Mouse (Mus musculus) limb, embryonic 10.5 days (tissue): ENCODE results near the gene Sit1. TPM values are rescaled to one million over a fixed set of nuclear protein-coding genes. Genes with fewer than 3 reads are reported as not detected.

Source experiments
- DNase-seq: peaks from one replicate; pipeline ENCODE4 v3.0.0-alpha.2; 2017; ENCODE audit warnings: low spot score
- H3K27ac ChIP-seq: fragments of 300-500 bp; sonication (generic); 2 replicates; pipeline ENCODE4 v1.5.1; 2016; ENCODE audit warnings: mild to moderate bottlenecking
- H3K27me3 ChIP-seq: fragments of 300-500 bp; sonication (generic); 2 replicates; pipeline ENCODE4 v1.6.1; 2016; ENCODE audit warnings: low read depth, mild to moderate bottlenecking; ENCODE audit not compliant: poor library complexity, severe bottlenecking
- H3K36me3 ChIP-seq: fragments of 300-500 bp; sonication (generic); 2 replicates; pipeline ENCODE4 v1.6.1; 2016; ENCODE audit warnings: mild to moderate bottlenecking, moderate library complexity
- H3K4me1 ChIP-seq: fragments of 300-500 bp; sonication (generic); 2 replicates; pipeline ENCODE4 v1.6.1; 2016
- H3K4me3 ChIP-seq: fragments of 300-500 bp; sonication (generic); 2 replicates; pipeline ENCODE4 v1.5.1; 2016; ENCODE audit warnings: mild to moderate bottlenecking, moderate library complexity
- H3K9me3 ChIP-seq: fragments of 300-500 bp; sonication (generic); replicated peaks from 2 replicates; pipeline ENCODE4 v1.6.1; 2016; ENCODE audit warnings: mild to moderate bottlenecking
- WGBS: fragments of 180-500 bp; shearing (Covaris S2); methylation state at CpG from one replicate; pipeline ENCODE4 v1.1.7; 2016; 5-methylcytosine and 5-hydroxymethylcytosine counted together
- polyA plus RNA-seq: library from polyadenylated mRNA; unstranded; fragments of >200 nt; fragmentation: Nextera tagmentation; extraction: Ambion mirVana; gene quantifications from 2 replicates; pipeline ENCODE4 v1.2.1, GENCODE M21; 2016

Sit1 gene
- polyA plus RNA-seq, 1 experiment from 2014 or later = not detected

DNA sequence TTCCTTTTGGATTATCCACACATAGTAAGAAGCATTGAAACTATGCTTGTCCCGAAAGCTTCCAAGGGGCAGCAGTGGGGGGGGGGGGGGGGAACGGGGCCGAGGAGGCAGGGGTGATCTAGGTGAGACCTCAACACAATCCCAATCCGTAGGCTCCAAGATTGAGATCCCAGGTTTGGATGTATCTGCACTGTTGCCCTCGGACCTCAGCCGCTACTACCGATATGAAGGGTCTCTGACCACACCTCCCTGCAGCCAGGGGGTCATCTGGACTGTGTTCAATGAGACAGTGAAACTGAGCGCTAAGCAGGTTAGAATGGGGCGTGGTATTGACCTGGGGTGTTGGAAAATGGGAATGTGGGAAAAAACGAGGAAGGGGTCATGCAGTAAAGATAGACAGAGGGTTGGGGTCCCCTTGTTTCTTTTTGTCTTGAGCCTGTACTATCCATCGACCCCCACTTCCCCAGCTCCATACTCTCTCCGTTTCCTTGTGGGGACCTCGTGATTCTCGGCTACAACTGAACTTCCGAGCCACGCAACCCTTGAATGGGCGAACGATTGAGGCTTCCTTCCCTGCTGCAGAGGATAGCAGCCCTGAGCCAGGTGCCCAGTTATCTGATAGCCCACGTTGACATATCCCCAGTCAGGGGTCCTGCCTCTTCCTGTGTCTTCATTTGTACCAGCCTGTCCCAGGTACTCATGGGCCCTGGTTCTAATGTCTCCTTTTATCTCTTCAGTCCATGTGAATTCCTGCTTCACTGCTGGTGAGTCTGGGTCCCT, 28.3 kb upstream of the Sit1 start:
- Histone ChIP-seq H3K4me1 (peaks cover 40% of the 10 kb centered on the region), H3K36me3 (peaks cover 10% of the 10 kb centered on the region; the same call in 1 of the 2 replicates), H3K27ac (no peak overlapping the region), H3K9me3 (no peaks in the 10 kb centered on the region), H3K4me3 (no peak overlapping the region), H3K27me3 (peaks cover 32% of the 10 kb centered on the region)
- no peak for DNase-seq
- WGBS = 77% methylated on average over 19 of the region's 19 CpGs

DNA sequence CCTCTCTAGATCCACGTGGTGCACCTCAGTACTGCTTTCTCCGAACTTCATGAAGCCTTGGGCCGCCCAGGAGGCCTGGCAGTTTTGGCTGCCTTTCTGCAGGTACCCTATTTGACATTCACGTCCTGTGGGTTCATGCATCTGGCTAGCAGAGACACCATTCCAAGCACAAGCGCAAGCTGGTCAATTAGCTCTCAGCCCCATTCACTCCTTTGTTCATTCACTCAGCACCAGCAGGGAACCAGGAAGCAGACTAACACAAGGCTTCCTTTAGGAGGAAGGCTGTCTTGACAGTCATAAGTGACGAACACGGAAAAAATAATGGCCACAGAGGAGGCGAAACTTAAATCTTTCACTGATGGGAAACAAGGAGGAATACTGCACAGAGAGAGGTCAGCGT, 25.6 kb upstream of the Sit1 start:
- Histone ChIP-seq H3K27me3 (peaks cover 40% of the 10 kb centered on the region), H3K36me3 (no peaks in the 10 kb centered on the region), H3K4me3 (peak overlapping the region; percentile 61), H3K27ac (peak overlapping the region; percentile 85), H3K4me1 (peaks cover 34% of the 10 kb centered on the region), H3K9me3 (no peaks in the 10 kb centered on the region)
- WGBS = 41% methylated on average over 9 of the region's 9 CpGs
- DNase-seq = no peak

DNA sequence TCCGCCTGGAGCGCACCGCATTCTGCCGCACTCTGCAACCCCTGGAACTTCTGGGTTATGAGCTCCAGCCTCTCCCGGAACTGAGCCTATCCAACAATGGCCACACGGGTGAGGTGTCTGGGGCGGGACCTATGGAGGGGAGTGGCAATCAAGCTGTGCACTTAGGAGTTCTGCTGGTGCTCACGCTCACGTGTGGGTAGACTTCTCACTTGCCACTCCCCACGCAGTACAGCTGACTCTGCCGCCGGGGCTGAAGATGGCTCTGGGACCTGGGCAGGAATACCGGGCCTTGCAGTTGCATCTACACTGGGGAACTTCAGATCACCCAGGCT, 25.1 kb upstream of the Sit1 start:
- peak overlapping the region; percentile 85 for H3K27ac ChIP-seq
- H3K4me1 ChIP-seq = peaks cover 34% of the 10 kb centered on the region
- WGBS = 9% methylated on average over 13 of the region's 13 CpGs
- no peaks in the 10 kb centered on the region for H3K36me3 ChIP-seq
- peak; percentile 68 for DNase-seq
- H3K4me3 ChIP-seq = peak overlapping the region; percentile 61
- no peaks in the 10 kb centered on the region for H3K9me3 ChIP-seq
- H3K27me3 ChIP-seq = peaks cover 40% of the 10 kb centered on the region

DNA sequence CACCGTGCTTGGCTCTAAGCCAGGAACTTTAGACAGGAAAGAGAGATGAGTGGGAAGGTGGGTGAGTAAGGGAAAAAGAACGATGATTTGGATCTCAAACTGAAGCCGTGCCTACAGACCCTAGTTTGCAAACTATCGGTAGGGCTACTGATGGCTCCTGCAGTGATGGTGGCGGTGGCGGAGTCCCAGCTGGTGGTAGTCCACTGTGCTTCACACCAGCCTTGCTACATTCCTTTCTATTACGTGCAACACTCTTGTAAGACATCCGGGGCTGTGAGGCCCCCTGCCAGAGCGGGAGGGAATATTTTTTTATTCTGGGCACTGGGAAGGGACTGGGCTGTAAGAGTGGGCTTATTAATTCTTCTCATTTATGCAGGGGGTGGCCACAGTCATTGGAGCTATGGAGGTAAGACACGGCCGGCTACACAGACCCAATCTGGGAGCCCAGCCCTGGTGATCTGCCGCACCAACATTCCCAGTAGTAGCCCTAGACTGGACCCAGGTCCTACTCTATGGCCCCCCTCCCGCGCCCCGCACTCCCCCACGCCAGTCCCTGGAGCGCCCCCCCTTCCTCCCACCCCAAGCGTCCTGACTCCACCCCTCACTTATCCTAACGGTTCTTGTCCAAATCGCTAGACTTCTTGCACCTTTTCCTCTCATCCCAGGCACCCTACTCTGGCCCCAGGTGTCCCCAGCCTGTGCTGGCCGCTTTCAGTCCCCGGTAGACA, 24.6 kb upstream of the Sit1 start:
- Histone ChIP-seq H3K4me3 (peak overlapping the region; percentile 61), H3K27ac (peak overlapping the region; percentile 85), H3K9me3 (no peaks in the 10 kb centered on the region), H3K36me3 (no peaks in the 10 kb centered on the region), H3K4me1 (peaks cover 34% of the 10 kb centered on the region), H3K27me3 (peaks cover 40% of the 10 kb centered on the region)
- WGBS = 14% methylated on average over 22 of the region's 22 CpGs
- DNase-seq = no peak

- peaks cover 43% of the 10 kb centered on the region for H3K27me3 ChIP-seq
- peak within 1 kb of the TSS; percentile 61; the same call in 1 of the 2 replicates for H3K4me3 ChIP-seq
- DNase-seq = no peak
- H3K27ac ChIP-seq = peak within 1 kb of the TSS; percentile 85; the same call in 1 of the 2 replicates
- 57% methylated on average over 9 of the region's 9 CpGs for WGBS
- peaks cover 30% of the 10 kb centered on the region for H3K4me1 ChIP-seq
- no peaks in the 10 kb centered on the region for H3K9me3 ChIP-seq
- no peaks in the 10 kb centered on the region for H3K36me3 ChIP-seq
These were observed 23.1 kb upstream of the Sit1 start, which contains the start of gene Car9 for GRCm38 (mm10) chr4:43506536-43507185. Car9 (plus strand) TSS chr4:43506966.

- H3K4me3 ChIP-seq = no peak overlapping the region
- DNase-seq = no peak
- 88% methylated on average over 8 of the region's 8 CpGs for WGBS
- H3K4me1 ChIP-seq = peaks cover 30% of the 10 kb centered on the region
- no peak overlapping the region for H3K27ac ChIP-seq
- H3K9me3 ChIP-seq = no peaks in the 10 kb centered on the region
- H3K27me3 ChIP-seq = peaks cover 48% of the 10 kb centered on the region
- no peaks in the 10 kb centered on the region for H3K36me3 ChIP-seq
These were observed 22.5 kb upstream of the Sit1 start for GRCm38 (mm10) chr4:43506074-43506473.

DNA sequence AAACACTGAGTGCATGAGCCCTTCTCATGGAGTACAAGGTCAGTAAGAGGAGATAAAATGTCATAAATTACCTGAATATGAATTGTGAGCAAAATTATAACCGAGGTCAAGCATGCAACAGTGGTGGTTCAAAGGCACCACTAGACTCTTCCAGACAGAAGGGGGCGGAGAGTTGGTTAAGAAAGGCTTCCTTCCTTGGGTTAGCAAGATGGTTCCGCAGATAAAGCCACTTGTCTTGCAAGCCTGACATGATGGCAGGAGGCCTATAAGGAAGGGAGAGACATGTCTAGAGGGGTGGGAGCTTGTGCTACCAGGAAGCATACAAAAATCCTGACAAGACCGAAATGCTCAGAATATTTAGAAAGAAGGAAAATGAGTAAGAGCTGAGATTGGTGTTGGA, 20.7 kb upstream of the Sit1 start:
- 86% methylated on average over 4 of the region's 4 CpGs for WGBS
- Histone ChIP-seq H3K27ac (no peak overlapping the region), H3K36me3 (no peaks in the 10 kb centered on the region), H3K9me3 (no peaks in the 10 kb centered on the region), H3K4me1 (peaks cover 28% of the 10 kb centered on the region), H3K4me3 (no peak overlapping the region), H3K27me3 (peaks cover 51% of the 10 kb centered on the region)
- no peak for DNase-seq

DNA sequence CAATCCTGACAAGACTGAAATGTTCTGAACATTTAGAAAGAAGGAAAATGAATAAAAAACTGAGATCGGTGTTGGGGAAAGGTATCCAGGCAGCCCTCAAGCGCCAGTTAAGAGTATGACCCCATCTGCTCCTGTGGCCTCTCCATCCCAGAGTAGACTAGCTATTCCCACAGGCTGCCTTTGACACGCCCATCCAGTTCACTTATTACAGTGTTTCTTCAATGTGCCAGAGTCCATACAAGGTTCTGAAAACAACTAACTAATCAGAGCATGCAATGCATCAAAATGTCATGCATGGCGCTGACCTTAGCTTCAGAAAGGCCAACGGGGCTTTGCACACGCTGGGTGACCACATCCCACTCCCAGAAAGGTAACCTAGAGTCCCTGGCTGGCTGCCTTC, 20.0 kb upstream of the Sit1 start:
- Histone ChIP-seq H3K9me3 (no peaks in the 10 kb centered on the region), H3K27me3 (peaks cover 45% of the 10 kb centered on the region)
- 83% methylated on average over 6 of the region's 6 CpGs for WGBS

GRCm38 (mm10) chr4:43503041-43503440, 19.5 kb upstream of the Sit1 start:
- WGBS = 77% methylated on average over 2 of the region's 2 CpGs
- Histone ChIP-seq H3K27ac (no peak overlapping the region), H3K4me3 (no peak overlapping the region), H3K9me3 (no peaks in the 10 kb centered on the region), H3K36me3 (no peaks in the 10 kb centered on the region), H3K4me1 (peaks cover 28% of the 10 kb centered on the region), H3K27me3 (peaks cover 41% of the 10 kb centered on the region)
- no peak for DNase-seq

More for the DNA sequence above, 20.0 kb upstream of the Sit1 start:
- no peaks in the 10 kb centered on the region for H3K36me3 ChIP-seq
- H3K4me1 ChIP-seq = peaks cover 28% of the 10 kb centered on the region
- no peak overlapping the region for H3K4me3 ChIP-seq
- no peak overlapping the region for H3K27ac ChIP-seq
- no peak for DNase-seq

DNA sequence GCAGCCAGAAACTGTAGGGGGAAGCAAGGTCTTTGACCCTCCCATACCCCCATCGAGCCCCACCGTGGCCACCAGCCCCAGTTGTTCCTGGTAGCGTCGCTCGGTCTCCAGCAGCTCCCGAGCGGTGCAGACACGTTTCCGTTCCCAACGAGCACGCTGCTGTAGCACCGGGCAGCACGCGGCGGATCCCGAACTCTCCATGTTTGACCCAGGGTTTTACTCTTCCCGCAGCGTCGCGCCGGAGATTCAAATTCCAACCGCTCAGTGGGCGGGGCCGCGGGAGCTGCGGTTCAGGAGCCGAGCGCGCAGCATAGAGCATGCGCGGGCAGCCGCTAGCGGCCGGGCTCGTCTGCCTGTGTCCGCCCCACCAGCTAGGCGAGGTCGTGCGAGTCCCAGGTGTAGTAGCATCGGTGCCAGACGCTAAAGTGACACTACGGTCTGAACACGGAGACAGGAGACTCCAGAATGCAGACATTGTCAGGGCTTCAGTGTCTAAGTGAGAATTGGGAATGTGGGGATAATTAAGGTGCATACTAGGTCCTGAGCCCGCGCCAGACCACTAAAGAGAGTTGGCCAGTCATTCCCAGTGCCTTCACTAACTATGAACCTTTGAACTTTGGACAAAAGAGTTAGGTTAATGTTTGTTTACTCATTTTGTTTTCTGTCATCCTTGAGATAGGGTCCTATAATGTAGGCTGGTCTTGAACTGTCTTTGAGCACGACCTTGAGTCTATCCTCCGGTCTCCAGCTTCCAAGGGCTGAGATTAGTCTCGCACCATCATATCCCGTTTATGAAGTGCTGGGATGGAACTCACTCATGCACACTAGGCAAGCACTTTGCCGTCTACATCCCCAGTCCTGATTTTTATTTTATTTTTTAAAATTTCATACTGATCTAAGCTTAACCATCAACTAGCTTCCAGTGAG, 16.1 kb upstream of the Sit1 start, which contains the start of gene Arhgef39:
TSS of gene Arhgef39 (minus strand) at position 289 of the 927 bp plus-strand sequence.
- Histone ChIP-seq H3K27ac (peak within 1 kb of the TSS; percentile 94), H3K4me1 (peaks cover 26% of the 10 kb centered on the region), H3K4me3 (peak within 1 kb of the TSS; percentile 76), H3K9me3 (no peaks in the 10 kb centered on the region), H3K36me3 (peaks cover 27% of the 10 kb centered on the region), H3K27me3 (peaks cover 18% of the 10 kb centered on the region)
- DNase-seq = peak; percentile 89
- 8% methylated on average over 50 of the region's 50 CpGs for WGBS

- 16% methylated on average over 8 of the region's 8 CpGs for WGBS
- peaks cover 27% of the 10 kb centered on the region for H3K36me3 ChIP-seq
- H3K27me3 ChIP-seq = peaks cover 18% of the 10 kb centered on the region
- H3K27ac ChIP-seq = peak overlapping the region; percentile 94
- peaks cover 32% of the 10 kb centered on the region for H3K4me1 ChIP-seq
- H3K9me3 ChIP-seq = no peaks in the 10 kb centered on the region
- peak overlapping the region; percentile 76 for H3K4me3 ChIP-seq
- peak; percentile 63 for DNase-seq
These were observed 15.4 kb upstream of the Sit1 start for GRCm38 (mm10) chr4:43498983-43499382.

- H3K9me3 ChIP-seq = no peaks in the 10 kb centered on the region
- H3K27me3 ChIP-seq = peaks cover 18% of the 10 kb centered on the region
- H3K36me3 ChIP-seq = peaks cover 27% of the 10 kb centered on the region
- no peak overlapping the region for H3K27ac ChIP-seq
- peaks cover 35% of the 10 kb centered on the region for H3K4me1 ChIP-seq
- 67% methylated on average over 4 of the region's 4 CpGs for WGBS
- H3K4me3 ChIP-seq = peak overlapping the region; percentile 76
- DNase-seq = no peak
These were observed 14.4 kb upstream of the Sit1 start for GRCm38 (mm10) chr4:43497946-43498345.
